Mouse (Mus musculus): ENCODE results near the gene Gm29609. TPM values are rescaled to one million over a fixed set of nuclear protein-coding genes. Genes with fewer than 3 reads are reported as not detected.

The Gm29609 gene
- polyA plus RNA-seq, 1 experiment from 2014 or later = 1.9 TPM

DNA sequence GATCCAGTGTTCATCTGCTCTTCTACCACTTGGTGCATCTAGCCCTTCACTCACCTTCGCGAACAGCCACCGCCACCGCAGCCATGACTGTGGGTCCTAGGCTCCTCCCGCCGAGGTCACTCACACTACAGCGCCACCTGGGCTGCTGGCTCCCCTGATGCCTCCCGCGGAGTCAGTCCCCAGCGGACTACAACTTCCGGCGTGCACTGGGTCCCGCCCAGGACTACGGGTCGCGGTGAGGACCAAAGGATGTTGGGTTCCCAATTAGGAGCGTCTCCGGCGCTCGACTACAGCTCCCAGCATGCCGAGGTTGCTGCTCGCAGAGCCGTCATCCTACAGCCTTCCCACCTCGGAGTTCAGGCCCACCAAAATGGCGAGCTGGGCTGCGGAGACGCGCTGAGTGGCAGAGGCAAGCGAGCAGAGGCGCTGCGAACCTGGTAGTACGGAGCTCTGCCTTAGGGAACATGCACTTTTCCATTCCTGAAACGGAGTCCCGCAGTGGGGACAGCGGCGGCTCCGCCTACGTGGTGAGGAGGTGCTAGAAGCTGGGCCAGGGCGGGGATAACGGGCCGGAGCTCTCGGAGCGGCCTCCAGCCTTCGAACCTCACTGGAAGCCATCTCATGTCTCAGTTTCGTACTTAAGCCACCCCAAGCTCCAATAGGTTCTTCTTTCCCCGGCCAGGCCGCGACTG, 13.4 kb upstream of the Gm29609 start, which contains the start of the genes Snx17 and Eif2b4:
Snx17 (plus strand) TSS at position 289 of the 692 bp plus-strand sequence.
Eif2b4 (minus strand) TSS at position 492 of the 692 bp plus-strand sequence.
- H3K4me1 ChIP-seq (replicated peaks; ENCODE audit: control insufficient read depth, insufficient read depth, low read length) = peaks cover 15% of the 10 kb centered on the region
- ATAC-seq (ENCODE audit: low read depth) = peak; percentile 99
- under 1% methylated on average over 48 of the region's 48 CpGs for WGBS
- H3K9ac ChIP-seq (ENCODE audit: low read length) = peak within 1 kb of the TSS; percentile 93
- no peaks in the 10 kb centered on the region for H3K27me3 ChIP-seq (ENCODE audit: control insufficient read depth, insufficient read depth, low read depth, low read length)
- H3K4me3 ChIP-seq (ENCODE audit: low read length) = peak within 1 kb of the TSS; percentile 99
- H3K36me3 ChIP-seq (ENCODE audit: control insufficient read depth, insufficient read depth, low read length) = peaks cover 60% of the 10 kb centered on the region
- H3K9me3 ChIP-seq (ENCODE audit: control insufficient read depth, low read length) = no peaks in the 10 kb centered on the region
- peak within 1 kb of the TSS; percentile 89 for H3K4me2 ChIP-seq (ENCODE audit: low read depth, low read length)
- H3K27ac ChIP-seq (ENCODE audit: low read length) = peak within 1 kb of the TSS; percentile 94

DNA sequence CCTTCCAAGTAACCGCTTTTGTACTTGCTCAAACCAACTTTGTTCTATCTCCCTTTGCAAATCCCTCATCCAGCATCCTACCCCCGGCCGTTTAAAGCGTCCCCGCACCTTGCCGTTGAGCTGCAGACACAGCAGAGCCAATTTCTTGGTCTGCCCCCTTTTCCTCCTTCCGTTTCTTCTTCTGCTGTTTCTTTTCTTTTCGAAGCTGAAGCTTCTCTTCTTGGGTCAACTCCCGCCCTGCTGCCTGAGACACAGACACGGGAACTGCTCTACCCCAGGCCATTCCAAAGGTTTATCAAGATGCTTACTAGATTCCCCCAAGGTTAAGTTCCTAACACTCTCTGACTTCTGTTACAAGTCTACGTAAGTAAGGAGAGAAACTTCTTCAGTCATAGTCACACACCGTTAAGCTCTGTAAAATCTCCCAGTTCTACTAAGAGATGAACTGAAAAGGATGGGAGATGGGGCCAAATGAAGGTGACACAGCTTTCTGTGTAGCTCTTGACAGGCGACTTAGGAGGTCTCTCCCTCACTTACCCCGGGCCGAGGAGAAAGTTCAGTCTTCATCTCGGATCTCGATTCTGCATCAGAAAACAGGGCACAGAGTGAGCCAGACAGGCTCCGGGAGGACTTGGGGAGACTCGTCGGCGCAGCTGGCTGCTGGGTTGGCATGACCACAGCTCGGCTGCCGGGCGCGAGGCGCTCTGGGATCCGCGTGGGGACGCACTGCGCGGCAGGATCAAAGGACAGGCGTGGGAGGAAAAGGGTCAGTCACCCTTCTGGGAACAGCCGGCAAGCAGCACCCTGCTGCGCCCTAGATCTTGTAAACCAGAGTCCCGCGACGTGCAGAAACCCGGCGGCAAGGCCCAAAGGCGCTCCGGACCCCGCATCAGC, 12.6 kb upstream of the Gm29609 start:
- Histone ChIP-seq H3K36me3 (ENCODE audit: control insufficient read depth, insufficient read depth, low read length) (peaks cover 60% of the 10 kb centered on the region), H3K9me3 (ENCODE audit: control insufficient read depth, low read length) (no peaks in the 10 kb centered on the region), H3K9ac (ENCODE audit: low read length) (peak overlapping the region; percentile 93), H3K4me3 (ENCODE audit: low read length) (peak overlapping the region; percentile 99), H3K4me2 (ENCODE audit: low read depth, low read length) (peak overlapping the region; percentile 72), H3K4me1 (replicated peaks; ENCODE audit: control insufficient read depth, insufficient read depth, low read length) (peaks cover 15% of the 10 kb centered on the region), H3K27me3 (ENCODE audit: control insufficient read depth, insufficient read depth, low read depth, low read length) (no peaks in the 10 kb centered on the region), H3K27ac (ENCODE audit: low read length) (peak overlapping the region; percentile 94)
- WGBS = 10% methylated on average over 42 of the region's 42 CpGs
- ATAC-seq (ENCODE audit: low read depth) = peak; percentile 62

DNA sequence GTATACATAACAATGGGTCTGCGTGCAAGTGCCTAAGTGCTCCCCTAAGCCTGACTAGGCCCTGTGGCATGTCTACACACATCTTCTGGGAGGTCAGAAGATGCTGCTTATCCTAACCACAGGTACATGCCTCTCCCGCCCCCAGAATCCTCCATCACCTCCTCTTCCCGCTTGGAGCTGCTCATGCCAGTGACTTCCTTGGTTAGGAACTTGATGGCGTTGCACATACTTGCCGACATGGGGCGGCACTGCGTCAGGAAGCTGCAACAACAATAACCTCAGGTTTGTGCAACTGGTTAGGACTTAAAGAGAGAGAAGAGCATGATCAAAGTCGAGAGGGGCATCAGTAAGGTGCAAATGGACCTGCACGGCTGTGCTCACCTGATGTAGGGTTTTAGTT, 10.5 kb upstream of the Gm29609 start:
- 85% methylated on average over 9 of the region's 9 CpGs for WGBS
- Histone ChIP-seq H3K4me3 (ENCODE audit: low read length) (no peak overlapping the region), H3K27ac (ENCODE audit: low read length) (no peak overlapping the region), H3K4me2 (ENCODE audit: low read depth, low read length) (no peak overlapping the region), H3K9me3 (ENCODE audit: control insufficient read depth, low read length) (no peaks in the 10 kb centered on the region), H3K27me3 (ENCODE audit: control insufficient read depth, insufficient read depth, low read depth, low read length) (no peaks in the 10 kb centered on the region), H3K36me3 (ENCODE audit: control insufficient read depth, insufficient read depth, low read length) (peaks cover 44% of the 10 kb centered on the region), H3K4me1 (replicated peaks; ENCODE audit: control insufficient read depth, insufficient read depth, low read length) (peaks cover 15% of the 10 kb centered on the region), H3K9ac (ENCODE audit: low read length) (no peak overlapping the region)
- no peak for ATAC-seq (ENCODE audit: low read depth)

DNA sequence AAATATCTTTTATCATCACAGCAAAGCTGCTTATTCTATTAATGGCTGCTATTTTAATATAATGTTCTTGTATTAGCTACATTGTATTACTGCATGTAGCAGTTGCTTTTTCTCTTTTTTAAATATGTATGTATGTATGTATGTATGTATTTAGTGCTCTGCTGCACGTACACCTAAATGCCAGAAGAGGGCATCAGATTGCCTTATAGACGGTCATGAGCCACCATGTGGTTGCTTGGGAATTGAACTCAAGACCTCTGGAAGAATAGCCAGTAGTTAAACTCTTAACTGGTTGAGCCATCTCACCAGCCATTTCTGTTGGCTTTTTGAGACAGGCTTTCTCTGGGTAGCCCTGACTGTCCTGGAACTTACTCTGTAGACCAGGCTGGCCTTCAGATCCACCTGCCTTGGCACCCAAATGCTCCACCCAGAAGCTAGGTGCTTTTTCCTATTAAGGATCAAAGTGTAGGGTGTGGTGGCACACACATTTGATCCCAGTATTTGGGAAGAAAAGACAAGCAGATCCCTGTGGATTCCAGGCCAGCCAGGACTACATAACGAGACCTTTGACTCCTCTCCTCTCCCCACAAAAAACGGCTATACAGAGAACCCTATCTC, 8.6 kb upstream of the Gm29609 start:
- ATAC-seq (ENCODE audit: low read depth) = no peak
- H3K4me3 ChIP-seq (ENCODE audit: low read length) = no peak overlapping the region
- no peaks in the 10 kb centered on the region for H3K9me3 ChIP-seq (ENCODE audit: control insufficient read depth, low read length)
- peaks cover 37% of the 10 kb centered on the region for H3K36me3 ChIP-seq (ENCODE audit: control insufficient read depth, insufficient read depth, low read length)
- H3K4me1 ChIP-seq (replicated peaks; ENCODE audit: control insufficient read depth, insufficient read depth, low read length) = peaks cover 5% of the 10 kb centered on the region; the same call in 1 of the 2 replicates
- 75% methylated on average over 4 of the region's 4 CpGs for WGBS
- no peaks in the 10 kb centered on the region for H3K27me3 ChIP-seq (ENCODE audit: control insufficient read depth, insufficient read depth, low read depth, low read length)
- H3K4me2 ChIP-seq (ENCODE audit: low read depth, low read length) = no peak overlapping the region
- H3K9ac ChIP-seq (ENCODE audit: low read length) = no peak overlapping the region
- H3K27ac ChIP-seq (ENCODE audit: low read length) = no peak overlapping the region

DNA sequence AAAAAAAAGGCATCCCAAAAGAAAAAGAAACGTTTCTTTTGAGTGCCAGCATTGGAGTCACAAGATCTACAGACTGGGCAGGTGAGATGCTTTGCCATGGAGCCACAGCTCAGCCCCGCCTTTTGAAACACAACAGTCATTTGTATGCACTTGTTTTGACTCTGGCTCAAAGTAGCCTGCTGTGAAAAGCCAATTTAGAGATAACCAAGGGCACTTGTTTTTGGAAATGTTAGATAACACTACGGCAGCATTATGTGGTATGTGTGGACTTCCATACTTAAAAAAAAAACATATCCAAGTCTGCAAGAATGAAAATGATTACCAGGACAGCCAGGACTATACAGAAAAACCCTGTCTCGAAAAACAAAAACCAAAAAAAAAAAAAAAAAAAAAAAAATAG, 4.0 kb upstream of the Gm29609 start:
- Histone ChIP-seq H3K27ac (ENCODE audit: low read length) (no peak overlapping the region), H3K36me3 (ENCODE audit: control insufficient read depth, insufficient read depth, low read length) (peaks cover 19% of the 10 kb centered on the region), H3K4me1 (replicated peaks; ENCODE audit: control insufficient read depth, insufficient read depth, low read length) (peaks cover 3% of the 10 kb centered on the region; the same call in 1 of the 2 replicates), H3K9me3 (ENCODE audit: control insufficient read depth, low read length) (no peaks in the 10 kb centered on the region), H3K4me2 (ENCODE audit: low read depth, low read length) (no peak overlapping the region), H3K9ac (ENCODE audit: low read length) (no peak overlapping the region), H3K27me3 (ENCODE audit: control insufficient read depth, insufficient read depth, low read depth, low read length) (no peaks in the 10 kb centered on the region), H3K4me3 (ENCODE audit: low read length) (no peak overlapping the region)
- WGBS = 42% methylated on average over 4 of the region's 4 CpGs
- no peak for ATAC-seq (ENCODE audit: low read depth)

DNA sequence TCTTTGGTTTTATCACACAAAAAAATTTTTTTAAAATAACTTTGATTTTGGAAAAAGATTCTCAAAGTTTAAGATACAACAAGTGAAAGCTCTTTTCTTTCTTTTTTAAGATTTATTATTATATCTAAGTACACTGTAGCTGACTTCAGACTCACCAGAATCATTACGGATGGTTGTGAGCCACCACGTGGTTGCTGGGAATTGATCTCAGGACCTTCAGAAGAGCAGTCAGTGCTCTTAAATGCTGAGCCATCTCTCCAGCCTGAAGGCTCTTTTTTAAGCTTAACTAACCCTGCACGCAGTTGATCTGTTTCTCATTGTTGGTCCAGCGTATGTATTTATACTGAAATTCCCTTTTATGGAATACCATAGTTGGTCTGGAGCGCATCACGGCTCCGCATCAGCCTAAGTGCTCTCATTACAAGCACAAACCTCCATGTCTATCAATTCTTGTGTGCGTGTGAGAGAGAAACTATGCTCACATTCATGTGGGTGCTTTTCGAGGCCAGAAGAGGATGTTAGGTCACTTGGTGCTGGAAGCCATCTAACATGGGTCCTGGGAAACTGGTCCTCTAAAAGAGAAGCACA, 1.6 kb upstream of the Gm29609 start:
- Histone ChIP-seq H3K4me2 (ENCODE audit: low read depth, low read length) (no peak overlapping the region), H3K36me3 (ENCODE audit: control insufficient read depth, insufficient read depth, low read length) (no peaks in the 10 kb centered on the region), H3K9ac (ENCODE audit: low read length) (no peak overlapping the region), H3K4me3 (ENCODE audit: low read length) (no peak overlapping the region), H3K9me3 (ENCODE audit: control insufficient read depth, low read length) (no peaks in the 10 kb centered on the region), H3K27ac (ENCODE audit: low read length) (no peak overlapping the region), H3K27me3 (ENCODE audit: control insufficient read depth, insufficient read depth, low read depth, low read length) (no peaks in the 10 kb centered on the region), H3K4me1 (replicated peaks; ENCODE audit: control insufficient read depth, insufficient read depth, low read length) (peaks cover 8% of the 10 kb centered on the region)
- ATAC-seq (ENCODE audit: low read depth) = no peak
- 91% methylated on average over 9 of the region's 9 CpGs for WGBS

DNA sequence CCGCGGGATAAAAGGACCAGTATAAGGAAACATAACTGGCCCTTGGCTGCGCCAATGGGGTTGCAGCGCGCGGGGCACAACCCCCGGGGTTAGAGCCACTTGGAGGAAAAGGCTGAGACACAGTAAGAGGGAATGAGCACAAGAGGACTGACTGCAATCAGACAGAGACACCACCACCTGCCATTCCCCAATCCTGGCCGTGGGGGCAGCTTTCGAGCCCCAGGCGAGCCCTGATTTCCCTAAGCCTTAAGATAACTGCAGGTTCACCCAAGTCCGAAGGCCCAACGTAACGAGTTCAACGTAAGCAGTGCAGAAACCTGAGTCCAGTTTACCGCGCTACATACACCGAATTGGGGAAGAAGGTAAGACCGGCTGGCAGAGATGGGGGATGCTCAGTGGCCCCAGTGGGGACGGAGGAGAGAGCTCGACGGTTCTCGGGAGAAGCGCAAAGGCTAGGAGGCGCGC, 378 bp downstream of the Gm29609 start:
- Histone ChIP-seq H3K9ac (ENCODE audit: low read length) (peak overlapping the region; percentile 82), H3K27me3 (ENCODE audit: control insufficient read depth, insufficient read depth, low read depth, low read length) (no peaks in the 10 kb centered on the region), H3K4me1 (replicated peaks; ENCODE audit: control insufficient read depth, insufficient read depth, low read length) (peaks cover 8% of the 10 kb centered on the region), H3K4me3 (ENCODE audit: low read length) (peak overlapping the region; percentile 97), H3K36me3 (ENCODE audit: control insufficient read depth, insufficient read depth, low read length) (no peaks in the 10 kb centered on the region), H3K9me3 (ENCODE audit: control insufficient read depth, low read length) (no peaks in the 10 kb centered on the region), H3K27ac (ENCODE audit: low read length) (peak overlapping the region; percentile 100), H3K4me2 (ENCODE audit: low read depth, low read length) (peak overlapping the region; percentile 87)
- 0% methylated on average over 25 of the region's 25 CpGs for WGBS
- ATAC-seq (ENCODE audit: low read depth) = peak; percentile 66

DNA sequence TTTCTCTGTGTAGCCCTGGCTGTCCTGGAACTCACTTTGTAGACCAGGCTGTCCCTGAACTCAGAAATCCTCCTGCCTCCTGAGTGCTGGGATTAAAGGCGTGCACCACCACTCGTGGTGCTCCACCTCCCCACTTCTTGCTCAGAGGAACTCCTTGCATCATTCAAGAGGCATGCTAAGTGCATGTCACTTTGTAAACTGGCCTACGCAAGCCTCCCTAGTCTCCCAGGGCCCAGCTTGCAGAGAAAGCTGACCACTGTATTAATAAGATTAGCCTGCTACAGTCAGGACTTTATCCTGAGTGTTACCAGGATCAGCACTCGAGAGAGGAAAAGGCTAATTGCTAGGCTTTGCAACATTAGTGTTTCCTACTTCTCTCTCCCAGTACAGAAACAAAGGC, 11.1 kb downstream of the Gm29609 start:
- no peak for ATAC-seq (ENCODE audit: low read depth)
- Histone ChIP-seq H3K27me3 (ENCODE audit: control insufficient read depth, insufficient read depth, low read depth, low read length) (no peaks in the 10 kb centered on the region), H3K27ac (ENCODE audit: low read length) (no peak overlapping the region), H3K4me3 (ENCODE audit: low read length) (no peak overlapping the region), H3K4me1 (replicated peaks; ENCODE audit: control insufficient read depth, insufficient read depth, low read length) (no peaks in the 10 kb centered on the region), H3K9me3 (ENCODE audit: control insufficient read depth, low read length) (no peaks in the 10 kb centered on the region), H3K4me2 (ENCODE audit: low read depth, low read length) (no peak overlapping the region), H3K9ac (ENCODE audit: low read length) (no peak overlapping the region), H3K36me3 (ENCODE audit: control insufficient read depth, insufficient read depth, low read length) (peaks cover 59% of the 10 kb centered on the region)
- WGBS = 79% methylated on average over 4 of the region's 4 CpGs

All from lung, embryonic 16.5 days (tissue).